Mouse (Mus musculus) heart, embryonic 14.5 days (tissue): Measurements from ENCODE around the gene Ap2b1. TPM values are rescaled to one million over a fixed set of nuclear protein-coding genes. Genes with fewer than 3 reads are reported as not detected.
A peak's percentile ranks its signal among the peaks of the same experiment; 100 is the strongest.

Source experiments
- ATAC-seq: fragments of 200-750 bp; cut with Nextera tagmentation; 2 replicates; pipeline ENCODE4 v1.8.0; 2017; ENCODE audit warnings: low read depth, moderate TSS enrichment; ENCODE audit not compliant: insufficient number of reproducible peaks, insufficient read depth, low FRiP score
- H3K27ac ChIP-seq, 2 experiments: fragments of 200-500 bp in 1 of 2; fragments of 300-500 bp in 1 of 2; sonication (generic) in 1 of 2; replicated peaks in 1 of 2; 2 replicates each; pipeline ENCODE4 v1.5.1; 2012 to 2014; ENCODE audit warnings: low read depth in 2 of 2, low read length in 2 of 2, control low read depth in 1 of 2, mild to moderate bottlenecking in 1 of 2, mixed read lengths in 1 of 2; ENCODE audit not compliant: control insufficient read depth in 1 of 2, insufficient read depth in 1 of 2
- H3K27me3 ChIP-seq: fragments of 300-500 bp; sonication (generic); 2 replicates; pipeline ENCODE4 v1.6.1; 2014; ENCODE audit warnings: mild to moderate bottlenecking, low read length, control low read depth; ENCODE audit not compliant: control insufficient read depth, insufficient read depth
- H3K36me3 ChIP-seq: fragments of 300-500 bp; sonication (generic); 2 replicates; pipeline ENCODE4 v1.6.1; 2014; ENCODE audit warnings: mild to moderate bottlenecking, control low read depth, low read length, mixed read lengths; ENCODE audit not compliant: control insufficient read depth, insufficient read depth
- H3K4me1 ChIP-seq, 2 experiments: fragments of 200-500 bp in 1 of 2; fragments of 300-500 bp in 1 of 2; sonication (generic) in 1 of 2; 2 replicates each; pipeline ENCODE4 v1.6.1; 2012 to 2014; ENCODE audit warnings: low read length in 2 of 2, control low read depth in 1 of 2, mixed read lengths in 1 of 2; ENCODE audit not compliant: control insufficient read depth in 2 of 2, insufficient read depth in 2 of 2
- H3K4me2 ChIP-seq: fragments of 300-500 bp; sonication (generic); 2 replicates; pipeline ENCODE4 v1.6.1; 2014; ENCODE audit warnings: mild to moderate bottlenecking, low read length
- H3K4me3 ChIP-seq, 2 experiments: fragments of 200-500 bp in 1 of 2; fragments of 300-500 bp in 1 of 2; sonication (generic) in 1 of 2; 2 replicates each; pipeline ENCODE4 v1.5.1; 2012 to 2014; ENCODE audit warnings: low read length in 2 of 2, mild to moderate bottlenecking in 2 of 2, control low read depth in 1 of 2, low read depth in 1 of 2, moderate library complexity in 1 of 2; ENCODE audit not compliant: control insufficient read depth in 1 of 2, insufficient read depth in 1 of 2
- H3K9ac ChIP-seq: fragments of 300-500 bp; sonication (generic); 2 replicates; pipeline ENCODE4 v1.6.1; 2014; ENCODE audit warnings: mild to moderate bottlenecking, low read length
- H3K9me3 ChIP-seq: fragments of 300-500 bp; sonication (generic); 2 replicates; pipeline ENCODE4 v1.6.1; 2016; ENCODE audit warnings: low read length, control low read depth; ENCODE audit not compliant: control insufficient read depth
- WGBS: fragments of 180-500 bp; shearing (Covaris S2); extraction: QIAGEN DNeasy Blood & Tissue Kit; methylation state at CpG from one replicate; pipeline ENCODE4 v1.1.7; 2014; 5-methylcytosine and 5-hydroxymethylcytosine counted together
- polyA plus RNA-seq: library from polyadenylated mRNA; unstranded; fragments of >200 nt; fragmentation: Nextera tagmentation; extraction: Ambion mirVana; gene quantifications from 2 replicates; pipeline ENCODE4 v1.2.1, GENCODE M21; 2014

Gene Ap2b1
- polyA plus RNA-seq, 1 experiment from 2014 or later: 46.5 TPM

GRCm38 (mm10) chr11:83454548-83454947, 155.7 kb downstream of the Ap2b1 start:
- no peaks in the 10 kb centered on the region for H3K36me3 ChIP-seq
- H3K9me3 ChIP-seq: no peaks in the 10 kb centered on the region
- 0 out of 2 replicates have a peak overlapping the region, but pooled peaks have one; percentile 2 for H3K4me2 ChIP-seq
- 0% methylated on average over 4 of the region's 4 CpGs for WGBS
- peak overlapping the region; percentile 2; the same call in 1 of the 2 replicates for H3K9ac ChIP-seq
- no peak overlapping the region for H3K4me3 ChIP-seq
- H3K27ac ChIP-seq: peak overlapping the region in 1 of 2 experiments; percentile 20; a peak in 3 of 4 replicates
- no peaks in the 10 kb centered on the region for H3K27me3 ChIP-seq
- ATAC-seq: peak; percentile 64
- H3K4me1 ChIP-seq: peaks cover 24 to 30% of the 10 kb centered on the region in 2 experiments

Other genes starting within 250 kb of the Ap2b1 start
- 4.5 and 5.5 TPM in 2 replicates for gene Slfn2, start 233.9 kb upstream of the Ap2b1 start, polyA plus RNA-seq
- gene Slfn1, start 182.2 kb upstream of the Ap2b1 start, polyA plus RNA-seq: 0.11 and 0.80 TPM in 2 replicates
- not detected in 2 replicates for gene Slfn4, start 123.8 kb upstream of the Ap2b1 start, polyA plus RNA-seq
- gene Slfn3, start 107.7 kb upstream of the Ap2b1 start, polyA plus RNA-seq: 1.3 and 1.6 TPM in 2 replicates
- 0.15 and 0.32 TPM in 2 replicates for gene Slfn14, start 12.3 kb upstream of the Ap2b1 start, polyA plus RNA-seq
- gene Pex12, start 3.6 kb downstream of the Ap2b1 start, polyA plus RNA-seq: 9.0 and 9.2 TPM in 2 replicates
- 4.6 and 5.9 TPM in 2 replicates for gene Rasl10b, start 110.1 kb downstream of the Ap2b1 start, polyA plus RNA-seq
- gene Gas2l2, start 130.4 kb downstream of the Ap2b1 start, polyA plus RNA-seq: 0.09 TPM in 1 of 2 replicates, not detected in the other
- 1.4 and 1.8 TPM in 2 replicates for gene 1700020L24Rik, start 138.7 kb downstream of the Ap2b1 start, polyA plus RNA-seq
- 3.7 and 4.0 TPM in 2 replicates for gene Mmp28, start 164.0 kb downstream of the Ap2b1 start, polyA plus RNA-seq
- 10.8 and 12.8 TPM in 2 replicates for gene Taf15, start 174.1 kb downstream of the Ap2b1 start, polyA plus RNA-seq
- not detected in 2 replicates for gene Heatr9, start 223.2 kb downstream of the Ap2b1 start, polyA plus RNA-seq
- gene Ccl5, start 231.5 kb downstream of the Ap2b1 start, polyA plus RNA-seq: 0.39 TPM in 1 of 2 replicates, not detected in the other